Mouse (Mus musculus) hindbrain, embryonic 10.5 days (tissue): ENCODE measurements around the gene Cep128. TPM values are rescaled to one million over a fixed set of nuclear protein-coding genes. Genes with fewer than 3 reads are reported as not detected.

ENCODE experiments used
- DNase-seq: peaks from one replicate; pipeline ENCODE4 v3.0.0-alpha.2; 2017; ENCODE audit warnings: low spot score
- H3K27ac ChIP-seq: fragments of 300-500 bp; sonication (generic); 2 replicates; pipeline ENCODE4 v1.5.1; 2016; ENCODE audit warnings: mild to moderate bottlenecking, moderate library complexity
- H3K27me3 ChIP-seq: fragments of 300-500 bp; sonication (generic); 2 replicates; pipeline ENCODE4 v1.6.1; 2016; ENCODE audit warnings: mild to moderate bottlenecking; ENCODE audit not compliant: poor library complexity, insufficient read depth, severe bottlenecking
- H3K36me3 ChIP-seq: fragments of 300-500 bp; sonication (generic); 2 replicates; pipeline ENCODE4 v1.6.1; 2016; ENCODE audit warnings: mild to moderate bottlenecking, moderate library complexity
- H3K4me1 ChIP-seq: fragments of 300-500 bp; sonication (generic); replicated peaks from 2 replicates; pipeline ENCODE4 v1.6.1; 2016; ENCODE audit warnings: mild to moderate bottlenecking
- H3K4me3 ChIP-seq: fragments of 300-500 bp; sonication (generic); 2 replicates; pipeline ENCODE4 v1.5.1; 2016; ENCODE audit warnings: mild to moderate bottlenecking, moderate library complexity
- H3K9me3 ChIP-seq: fragments of 300-500 bp; sonication (generic); 2 replicates; pipeline ENCODE4 v1.6.1; 2016; ENCODE audit warnings: mild to moderate bottlenecking, moderate library complexity
- WGBS: fragments of 180-500 bp; shearing (Covaris S2); methylation state at CpG from one replicate; pipeline ENCODE4 v1.1.7; 2016; 5-methylcytosine and 5-hydroxymethylcytosine counted together
- polyA plus RNA-seq: library from polyadenylated mRNA; unstranded; fragments of >200 nt; fragmentation: Nextera tagmentation; extraction: Ambion mirVana; gene quantifications from 2 replicates; pipeline ENCODE4 v1.2.1, GENCODE M21; 2016

The Cep128 gene
- polyA plus RNA-seq, 1 experiment from 2014 or later: 9.0 TPM

DNA sequence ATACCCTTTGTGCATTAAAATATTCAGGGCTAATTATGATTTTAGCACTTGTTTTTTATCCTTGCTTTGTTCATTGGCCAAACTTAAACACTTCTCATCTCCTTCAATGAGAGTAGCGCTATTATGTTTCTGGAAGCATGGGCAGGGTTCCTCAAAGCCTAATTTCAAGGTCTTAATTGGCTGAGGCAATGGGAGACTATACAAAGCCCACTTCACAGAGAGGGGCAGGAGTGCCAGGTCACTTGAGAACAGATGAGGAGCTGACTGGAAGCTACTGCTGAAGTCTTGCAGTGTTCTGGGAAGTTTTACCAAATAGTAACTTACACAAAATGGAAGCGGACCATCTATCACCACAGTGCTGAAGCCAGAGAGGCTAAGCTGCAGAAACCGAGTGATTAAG is 179.9 kb downstream of the Cep128 start:
- Histone ChIP-seq H3K4me3 (no peak overlapping the region), H3K27me3 (no peaks in the 10 kb centered on the region), H3K9me3 (no peaks in the 10 kb centered on the region), H3K27ac (no peak overlapping the region), H3K36me3 (no peaks in the 10 kb centered on the region), H3K4me1 (no peaks in the 10 kb centered on the region)
- WGBS: 86% methylated on average over 3 of the region's 3 CpGs
- DNase-seq: no peak

DNA sequence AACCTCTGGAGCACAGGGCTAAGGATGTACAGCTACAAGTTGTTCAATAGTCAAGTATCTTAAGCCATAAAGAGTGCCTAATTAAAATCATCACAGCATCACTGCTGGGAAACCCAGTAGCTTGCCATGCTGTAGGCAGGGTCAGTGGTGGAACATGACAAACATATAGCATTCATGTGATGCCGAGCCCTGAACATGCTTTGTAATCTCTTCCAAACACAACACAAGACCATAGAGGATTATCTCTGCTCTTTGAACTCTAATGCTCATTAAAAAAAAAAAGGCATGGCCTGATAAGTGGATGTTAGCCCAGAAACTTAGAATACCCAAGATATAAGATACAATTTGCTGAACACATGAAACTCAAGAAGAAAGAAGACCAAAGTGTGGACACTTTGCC is 181.7 kb downstream of the Cep128 start:
- no peak overlapping the region for H3K4me3 ChIP-seq
- no peaks in the 10 kb centered on the region for H3K36me3 ChIP-seq
- no peaks in the 10 kb centered on the region for H3K9me3 ChIP-seq
- H3K27me3 ChIP-seq: no peaks in the 10 kb centered on the region
- no peaks in the 10 kb centered on the region for H3K4me1 ChIP-seq
- WGBS: 88% methylated on average over 1 of the region's 1 CpGs
- no peak overlapping the region for H3K27ac ChIP-seq
- no peak for DNase-seq

DNA sequence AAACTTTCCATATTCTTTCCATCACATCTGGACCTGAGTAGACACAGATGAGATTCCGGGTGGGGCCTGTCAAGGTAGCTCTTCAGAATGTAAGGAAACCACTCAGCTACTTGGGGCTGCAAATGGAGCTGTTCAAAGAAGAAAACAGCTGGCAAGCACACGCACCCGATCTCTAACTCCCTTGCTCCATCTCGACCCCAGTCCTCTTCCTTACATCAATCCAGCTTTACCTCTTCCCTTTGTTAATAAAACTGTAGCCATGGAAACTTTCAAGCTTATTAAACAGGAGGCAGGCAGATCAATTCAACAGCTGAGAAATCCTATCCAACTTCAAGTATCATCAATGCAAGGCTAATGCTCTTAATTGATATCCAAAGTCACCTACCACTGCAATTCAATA is 195.1 kb downstream of the Cep128 start:
- Histone ChIP-seq H3K4me3 (no peak overlapping the region), H3K36me3 (no peaks in the 10 kb centered on the region), H3K4me1 (no peaks in the 10 kb centered on the region), H3K27ac (no peak overlapping the region), H3K27me3 (no peaks in the 10 kb centered on the region), H3K9me3 (no peaks in the 10 kb centered on the region)
- no peak for DNase-seq
- WGBS: 42% methylated on average over 4 of the region's 4 CpGs

DNA sequence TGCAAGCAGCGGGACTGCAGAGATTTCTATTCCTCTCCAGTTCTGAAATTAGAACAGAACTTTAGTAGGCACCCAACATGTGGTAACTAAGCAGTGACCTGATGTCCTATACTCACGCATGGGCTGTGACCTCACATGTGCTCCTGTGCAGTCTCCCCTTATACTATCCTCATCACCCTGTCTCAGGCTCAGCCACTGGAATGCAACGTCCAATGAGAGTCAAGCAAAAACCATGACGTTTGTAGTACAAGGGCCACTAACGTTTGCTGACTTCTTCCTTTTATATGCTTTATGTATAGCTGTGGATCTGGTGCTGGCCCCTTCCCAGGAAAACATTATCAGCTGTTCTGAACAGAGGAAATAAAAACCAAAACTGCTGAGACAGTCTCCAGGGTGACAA is 198.6 kb downstream of the Cep128 start:
- H3K27ac ChIP-seq: no peak overlapping the region
- no peak for DNase-seq
- H3K9me3 ChIP-seq: no peaks in the 10 kb centered on the region
- no peaks in the 10 kb centered on the region for H3K4me1 ChIP-seq
- no peaks in the 10 kb centered on the region for H3K27me3 ChIP-seq
- no peak overlapping the region for H3K4me3 ChIP-seq
- 81% methylated on average over 5 of the region's 5 CpGs for whole genome bisulfite sequencing
- H3K36me3 ChIP-seq: no peaks in the 10 kb centered on the region

DNA sequence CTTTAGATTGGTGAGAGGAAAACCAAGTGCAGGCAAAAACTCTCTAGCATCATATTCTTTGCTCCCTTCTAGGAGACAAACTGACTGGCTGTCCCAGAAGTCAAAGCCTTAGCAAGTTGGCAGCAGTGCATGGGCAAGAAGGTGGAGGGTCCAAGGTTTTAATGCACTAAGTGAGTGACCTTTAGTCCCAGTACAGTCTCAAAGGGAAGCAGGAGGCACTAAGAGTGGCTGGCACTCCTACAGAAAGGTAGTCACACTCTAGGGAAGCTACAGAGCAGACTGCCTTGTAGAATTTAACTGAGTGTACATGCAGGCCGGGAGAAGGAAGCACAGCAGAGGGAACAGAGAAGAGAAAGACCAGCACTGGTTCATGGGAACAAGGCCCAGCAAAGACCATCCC is 199.6 kb downstream of the Cep128 start:
- 91% methylated on average over 1 of the region's 1 CpGs for WGBS
- Histone ChIP-seq H3K4me3 (no peak overlapping the region), H3K36me3 (no peaks in the 10 kb centered on the region), H3K27ac (no peak overlapping the region), H3K4me1 (no peaks in the 10 kb centered on the region), H3K27me3 (no peaks in the 10 kb centered on the region), H3K9me3 (no peaks in the 10 kb centered on the region)
- DNase-seq: no peak

DNA sequence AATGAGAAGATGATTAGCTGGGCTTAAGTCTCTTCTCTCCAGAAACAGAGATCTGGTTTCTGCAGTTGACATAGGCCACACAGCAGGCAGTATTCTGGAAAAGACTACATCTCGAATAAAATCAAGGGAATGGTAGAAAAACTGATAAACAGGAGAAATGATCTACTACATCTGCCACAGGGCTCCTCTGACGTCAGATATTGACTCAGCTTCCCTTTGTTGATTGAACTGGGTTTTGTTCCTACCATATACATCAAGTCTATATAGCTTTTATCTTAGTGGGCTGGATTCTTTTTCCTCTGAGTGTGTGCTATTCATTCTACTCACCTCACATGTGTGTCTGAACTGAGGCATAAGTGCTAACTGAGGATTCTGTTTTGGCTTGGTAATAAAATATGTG is 200.3 kb downstream of the Cep128 start:
- no peak for DNase-seq
- H3K9me3 ChIP-seq: no peaks in the 10 kb centered on the region
- no peaks in the 10 kb centered on the region for H3K36me3 ChIP-seq
- no peaks in the 10 kb centered on the region for H3K27me3 ChIP-seq
- no peak overlapping the region for H3K27ac ChIP-seq
- no peaks in the 10 kb centered on the region for H3K4me1 ChIP-seq
- H3K4me3 ChIP-seq: no peak overlapping the region
- WGBS: 66% methylated on average over 2 of the region's 2 CpGs

DNA sequence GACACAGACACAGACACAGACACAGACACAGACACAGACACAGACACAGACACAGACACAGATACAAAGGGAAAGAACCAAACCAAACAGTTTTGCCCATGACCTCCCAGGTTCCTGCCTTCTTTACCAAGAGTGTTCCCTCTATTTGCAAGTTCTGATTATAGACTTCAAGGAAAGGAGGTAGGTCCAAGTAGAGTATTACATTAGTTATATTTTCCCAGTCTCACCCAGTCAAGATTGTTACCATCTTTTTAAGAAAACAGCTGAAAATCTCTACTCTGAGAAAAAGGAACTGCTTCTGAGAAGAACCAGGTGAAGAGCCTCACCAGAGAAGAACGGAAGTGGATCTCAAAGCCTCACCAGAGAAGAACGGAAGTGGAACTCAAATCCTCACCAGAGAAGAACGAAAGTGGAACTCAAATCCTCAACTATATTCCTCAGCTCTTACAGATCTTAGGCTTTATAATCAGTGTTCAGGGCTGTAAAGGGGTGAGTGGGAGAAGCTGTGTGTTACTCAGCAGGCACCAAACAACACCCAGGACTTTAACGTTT is 200.8 kb downstream of the Cep128 start:
- Histone ChIP-seq H3K36me3 (no peaks in the 10 kb centered on the region), H3K27me3 (no peaks in the 10 kb centered on the region), H3K9me3 (no peaks in the 10 kb centered on the region), H3K4me1 (no peaks in the 10 kb centered on the region), H3K4me3 (no peak overlapping the region), H3K27ac (no peak overlapping the region)
- WGBS: 92% methylated on average over 4 of the region's 4 CpGs
- DNase-seq: no peak

DNA sequence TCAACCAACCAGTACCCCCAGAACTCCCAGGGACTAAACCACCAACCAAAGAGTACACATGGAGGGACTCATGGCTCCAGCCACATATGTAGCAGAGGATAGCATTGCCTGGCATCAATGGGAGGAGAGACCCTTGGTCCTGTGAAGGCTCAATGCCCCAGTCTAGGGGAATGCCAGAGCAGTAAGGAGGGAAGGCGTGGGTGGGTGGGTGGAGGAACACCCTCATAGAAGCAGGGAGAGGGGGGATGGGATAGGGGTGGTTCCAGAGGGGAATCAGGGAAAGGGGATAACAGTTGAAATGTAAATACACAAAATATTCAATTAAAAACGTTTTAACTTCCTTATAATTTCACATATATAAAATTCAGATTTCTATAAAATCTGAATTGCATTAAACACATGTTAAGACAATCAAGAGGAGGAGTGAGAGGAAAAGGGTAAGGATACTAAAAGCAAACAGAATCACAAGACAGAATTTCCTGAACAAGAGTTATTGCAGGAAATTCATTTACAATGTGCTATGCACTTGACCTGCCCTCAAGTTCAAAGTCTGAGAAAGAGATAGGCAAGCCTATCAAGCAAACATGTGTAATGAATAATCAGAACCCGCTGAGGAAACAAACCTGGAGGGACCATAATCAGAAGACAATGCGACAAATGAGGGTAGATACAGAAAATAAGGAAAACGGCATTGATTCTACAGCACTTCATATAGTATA is 207.2 kb downstream of the Cep128 start:
- no peak for DNase-seq
- 78% methylated on average over 5 of the region's 5 CpGs for WGBS
- Histone ChIP-seq H3K4me1 (no peaks in the 10 kb centered on the region), H3K36me3 (no peaks in the 10 kb centered on the region), H3K27ac (no peak overlapping the region), H3K4me3 (no peak overlapping the region), H3K9me3 (no peaks in the 10 kb centered on the region), H3K27me3 (no peaks in the 10 kb centered on the region)

DNA sequence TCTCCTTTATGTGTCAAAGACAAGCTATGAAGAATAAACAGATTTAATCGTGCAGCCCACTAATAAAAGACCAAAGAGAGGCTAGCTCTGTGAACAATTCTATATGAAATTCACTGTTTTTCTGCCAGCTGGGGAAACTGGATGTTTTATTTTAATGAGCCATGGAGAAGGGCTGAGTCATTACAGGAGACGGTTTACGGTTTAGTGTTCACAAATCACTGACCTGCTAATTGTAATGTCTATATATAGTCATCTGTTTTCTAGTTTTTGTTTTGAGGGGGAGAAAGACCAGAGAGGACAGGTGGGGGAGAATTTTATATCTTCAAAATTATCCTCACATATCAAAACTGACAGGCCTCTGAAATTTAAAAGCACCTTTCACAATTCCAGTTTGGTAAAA is 212.6 kb downstream of the Cep128 start:
- no peak for DNase-seq
- Histone ChIP-seq H3K9me3 (no peaks in the 10 kb centered on the region), H3K27ac (no peak overlapping the region), H3K36me3 (no peaks in the 10 kb centered on the region), H3K27me3 (no peaks in the 10 kb centered on the region), H3K4me1 (no peaks in the 10 kb centered on the region), H3K4me3 (no peak overlapping the region)
- 94% methylated on average over 3 of the region's 3 CpGs for WGBS

DNA sequence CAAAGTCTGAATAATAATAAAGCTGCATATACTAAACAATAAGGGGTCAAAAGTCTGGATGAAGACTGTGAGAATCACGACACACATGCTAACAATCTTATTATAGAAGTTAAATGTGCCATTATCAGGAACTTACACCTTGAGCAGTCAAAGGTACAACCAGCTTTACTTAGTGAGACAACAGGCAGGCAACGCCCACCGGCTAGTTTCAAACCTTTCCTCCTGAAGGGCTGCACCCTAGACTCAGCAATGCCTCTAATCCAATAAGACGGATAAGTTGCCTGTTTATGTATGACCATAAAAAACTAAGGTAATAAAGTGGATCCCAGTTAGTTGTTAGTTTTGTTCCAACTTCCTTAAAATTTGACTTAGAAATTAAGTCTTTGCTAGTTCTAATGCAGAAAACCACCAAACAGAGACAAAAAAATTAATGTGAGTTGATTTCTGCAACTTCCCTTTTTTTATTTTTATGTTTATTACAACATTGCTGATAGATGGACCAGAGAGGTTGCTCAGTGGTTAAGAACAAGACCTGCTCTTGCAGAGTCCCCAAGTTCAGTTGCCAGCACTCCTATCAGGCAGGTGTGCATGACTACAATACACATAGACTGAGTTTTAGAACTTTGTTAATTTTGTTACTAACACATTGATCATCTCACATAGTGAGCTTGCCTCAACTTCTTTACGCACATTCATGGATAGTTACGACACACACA is 223.0 kb downstream of the Cep128 start:
- H3K36me3 ChIP-seq: no peaks in the 10 kb centered on the region
- WGBS: 92% methylated on average over 6 of the region's 6 CpGs
- no peak overlapping the region for H3K4me3 ChIP-seq
- H3K27me3 ChIP-seq: no peaks in the 10 kb centered on the region
- DNase-seq: no peak
- H3K27ac ChIP-seq: no peak overlapping the region
- H3K9me3 ChIP-seq: no peaks in the 10 kb centered on the region
- no peaks in the 10 kb centered on the region for H3K4me1 ChIP-seq

DNA sequence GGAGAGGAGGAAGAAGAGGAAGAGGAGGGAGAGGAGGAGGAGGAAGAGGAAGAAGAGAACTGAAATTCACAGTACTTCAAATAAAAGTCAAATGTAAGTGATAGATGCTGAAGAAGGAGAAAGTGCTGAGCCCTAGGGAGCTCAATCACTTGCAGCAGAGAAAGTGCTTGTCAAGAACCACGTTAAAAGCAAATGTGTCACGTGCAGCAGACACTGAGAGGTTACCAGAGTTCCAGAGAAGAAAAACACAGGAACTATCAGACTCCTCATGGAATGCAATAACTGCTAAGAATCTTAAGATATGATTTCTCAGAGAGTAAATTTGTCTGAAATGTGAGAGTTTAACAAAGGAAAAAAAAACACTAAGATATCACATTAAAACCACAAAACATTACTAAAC is 225.7 kb downstream of the Cep128 start:
- Histone ChIP-seq H3K27ac (no peak overlapping the region), H3K27me3 (no peaks in the 10 kb centered on the region), H3K9me3 (no peaks in the 10 kb centered on the region), H3K4me1 (no peaks in the 10 kb centered on the region), H3K4me3 (no peak overlapping the region), H3K36me3 (no peaks in the 10 kb centered on the region)
- DNase-seq: no peak
- 61% methylated on average over 2 of the region's 2 CpGs for WGBS

DNA sequence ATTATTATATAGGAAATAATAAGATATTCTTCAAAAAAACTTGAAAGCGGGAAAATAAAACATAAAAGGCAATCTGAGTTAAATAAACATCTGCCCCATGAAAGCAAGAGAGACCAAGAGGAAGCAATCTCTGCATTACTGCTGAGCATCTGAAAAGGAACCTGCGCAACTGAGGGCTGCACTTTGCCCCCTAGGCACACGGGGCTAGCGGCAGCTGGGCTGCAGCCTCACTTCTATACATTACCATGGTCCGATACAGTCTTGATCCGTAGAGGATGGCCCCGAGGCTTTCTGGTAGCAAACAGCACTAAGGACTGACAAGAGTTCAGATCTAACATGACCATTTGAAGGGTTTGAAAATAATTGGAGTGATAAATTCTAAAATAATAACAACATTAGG is 230.2 kb downstream of the Cep128 start:
- no peak for DNase-seq
- Histone ChIP-seq H3K27me3 (no peaks in the 10 kb centered on the region), H3K36me3 (no peaks in the 10 kb centered on the region), H3K4me1 (no peaks in the 10 kb centered on the region), H3K4me3 (no peak overlapping the region), H3K27ac (no peak overlapping the region), H3K9me3 (no peaks in the 10 kb centered on the region)
- WGBS: 78% methylated on average over 7 of the region's 7 CpGs

DNA sequence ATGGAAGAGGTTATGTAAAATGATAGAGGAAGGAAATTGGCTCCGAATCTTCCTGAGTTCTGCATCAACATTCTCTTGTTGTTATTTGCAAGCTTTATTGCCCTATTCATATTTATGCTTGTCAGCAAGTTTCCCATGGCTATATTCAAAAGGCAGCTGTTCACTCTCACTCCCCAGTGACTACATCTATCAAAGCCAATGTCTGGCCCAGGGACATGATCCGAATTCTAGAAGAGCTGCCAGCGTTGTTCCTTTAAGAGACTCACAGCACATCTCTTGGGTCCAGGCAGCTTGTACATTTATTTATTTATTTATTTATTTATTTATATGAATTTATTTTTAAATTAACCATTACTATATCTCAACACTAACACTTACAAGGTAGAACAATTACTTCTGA is 235.1 kb downstream of the Cep128 start:
- H3K4me3 ChIP-seq: no peak overlapping the region
- no peaks in the 10 kb centered on the region for H3K9me3 ChIP-seq
- no peaks in the 10 kb centered on the region for H3K27me3 ChIP-seq
- no peak for DNase-seq
- 84% methylated on average over 3 of the region's 3 CpGs for WGBS
- H3K27ac ChIP-seq: no peak overlapping the region
- no peaks in the 10 kb centered on the region for H3K36me3 ChIP-seq
- no peaks in the 10 kb centered on the region for H3K4me1 ChIP-seq
